Mouse (Mus musculus) heart, postnatal 0 days (tissue): ENCODE measurements at regions not wholly inside any gene's neighbourhood (a gene's known extent, or its start where the extent isn't known, plus 50 kb on each side); places are given as distances from the start of the nearest gene placed in this dataset.

ENCODE experiments used
- CTCF ChIP-seq: IDR thresholded peaks from 2 replicates; pipeline ENCODE4 v1.5.1; 2016; ENCODE audit warnings: antibody characterized with exemption, control low read depth, low read depth
- EP300 ChIP-seq: IDR thresholded peaks from 2 replicates; pipeline ENCODE4 v1.6.1; 2016; ENCODE audit warnings: antibody characterized with exemption, low read depth

DNA sequence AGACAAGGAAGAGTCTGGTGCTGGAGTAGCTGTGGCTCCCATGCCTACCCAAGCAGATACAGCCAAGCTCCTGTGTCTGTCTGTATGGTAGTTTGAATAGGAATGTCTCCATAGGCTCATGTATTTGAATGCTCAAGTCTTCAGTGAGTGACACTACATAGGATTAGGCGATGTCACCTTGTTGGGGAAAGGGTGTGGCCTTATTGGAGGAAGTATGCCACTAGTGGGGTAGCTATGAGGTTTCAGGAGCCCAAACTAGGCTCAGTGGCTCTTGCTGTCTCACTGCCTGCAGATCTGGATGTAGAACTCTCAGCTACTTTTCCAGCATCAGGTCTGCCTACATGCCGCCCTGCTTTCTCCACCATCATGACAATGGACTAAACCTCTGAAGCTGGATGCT, 62.3 kb upstream of the Arhgap28 start:
- TF ChIP-seq CTCF, result no peak
- no peak for TF ChIP-seq EP300
